Mouse (Mus musculus): ENCODE data around the gene AC170998.1.
"Not testable (repeated sequence)": the region's sequence is repeated elsewhere in the genome, so short reads cannot be mapped to it uniquely, and the experiment has no call there.

The AC170998.1 gene

GRCm38 (mm10) chr17:28707136-28707627 lies 18.7 kb upstream of the AC170998.1 start:
- DNase-seq = no peak

GRCm38 (mm10) chr17:28707816-28708215 lies 18.1 kb upstream of the AC170998.1 start:
- DNase-seq = no peak

GRCm38 (mm10) chr17:28708989-28709388 lies 16.9 kb upstream of the AC170998.1 start:
- DNase-seq = no peak

GRCm38 (mm10) chr17:28709552-28710290 lies 16.2 kb upstream of the AC170998.1 start:
- no peak for DNase-seq

GRCm38 (mm10) chr17:28710291-28710688 lies 15.6 kb upstream of the AC170998.1 start:
- no peak for DNase-seq

- no peak for DNase-seq
Observed at GRCm38 (mm10) chr17:28711237-28711636, 14.6 kb upstream of the AC170998.1 start.

GRCm38 (mm10) chr17:28712305-28712704 lies 13.6 kb upstream of the AC170998.1 start:
- DNase-seq = no peak

- DNase-seq = no peak
Observed at GRCm38 (mm10) chr17:28714006-28714405, 11.9 kb upstream of the AC170998.1 start.

- no peak for DNase-seq
Observed at GRCm38 (mm10) chr17:28715832-28716548, 9.9 kb upstream of the AC170998.1 start.

- DNase-seq = no peak
Observed at GRCm38 (mm10) chr17:28717535-28717934, 8.3 kb upstream of the AC170998.1 start.

GRCm38 (mm10) chr17:28727511-28727910 lies 1.6 kb downstream of the AC170998.1 start:
- DNase-seq = not testable (repeated sequence)

- peak; percentile 29 for DNase-seq
Observed at GRCm38 (mm10) chr17:28735317-28736105, 9.6 kb downstream of the AC170998.1 start.

GRCm38 (mm10) chr17:28736486-28736885 lies 10.6 kb downstream of the AC170998.1 start:
- no peak for DNase-seq

GRCm38 (mm10) chr17:28737973-28738372 lies 12.1 kb downstream of the AC170998.1 start:
- no peak for DNase-seq

- DNase-seq = no peak
Observed at GRCm38 (mm10) chr17:28739244-28739643, 13.4 kb downstream of the AC170998.1 start.

GRCm38 (mm10) chr17:28743145-28743866 lies 17.4 kb downstream of the AC170998.1 start:
- peak; percentile 80 for DNase-seq

GRCm38 (mm10) chr17:28743916-28744315 lies 18.0 kb downstream of the AC170998.1 start:
- DNase-seq = no peak

GRCm38 (mm10) chr17:28745773-28746172 lies 19.9 kb downstream of the AC170998.1 start:
- peak; percentile 52 for DNase-seq

GRCm38 (mm10) chr17:28748001-28748400 lies 22.1 kb downstream of the AC170998.1 start:
- no peak for DNase-seq

GRCm38 (mm10) chr17:28750580-28750979 lies 24.7 kb downstream of the AC170998.1 start:
- peak; percentile 21 for DNase-seq

GRCm38 (mm10) chr17:28756447-28756846 lies 30.6 kb downstream of the AC170998.1 start:
- DNase-seq = no peak

GRCm38 (mm10) chr17:28757470-28757869 lies 31.6 kb downstream of the AC170998.1 start:
- DNase-seq = no peak
